Mouse (Mus musculus): Measurements from ENCODE around the gene Acot11. TPM values are rescaled to one million over a fixed set of nuclear protein-coding genes. Genes with fewer than 3 reads are reported as not detected.
"Not testable (repeated sequence)": the region's sequence is repeated elsewhere in the genome, so short reads cannot be mapped to it uniquely, and the experiment has no call there.

Gene Acot11
- polyA plus RNA-seq, 1 experiment from 2014 or later = 1.4 TPM

DNA sequence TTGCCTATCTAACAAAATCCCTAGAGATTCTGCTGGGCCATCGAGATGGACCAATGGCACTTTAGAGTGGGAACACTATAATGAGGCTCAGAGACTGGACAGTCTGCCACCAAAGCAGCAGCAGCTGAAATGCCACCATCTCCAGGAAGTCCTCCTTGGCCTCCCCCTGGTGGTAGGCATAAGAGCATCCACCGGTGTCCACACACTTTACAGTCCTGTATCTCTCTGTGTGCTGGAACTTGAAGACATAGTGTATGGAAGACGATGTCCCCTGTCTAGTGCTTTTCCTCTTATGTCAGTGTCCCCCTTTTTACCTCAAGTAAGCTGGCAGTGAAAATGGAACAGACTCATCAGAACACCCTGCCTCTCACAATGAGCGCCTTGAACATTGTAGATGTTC lies 1.0 kb downstream of the Acot11 start:
- Histone ChIP-seq H3K4me1 (ENCODE audit: control insufficient read depth, insufficient read depth, low read length) (0 out of 2 replicates have a peak, but pooled peaks cover 3% of the 10 kb centered on the region), H3K36me3 (ENCODE audit: control insufficient read depth, insufficient read depth, low read length) (no peaks in the 10 kb centered on the region), H3K4me2 (ENCODE audit: low read depth) (no peak overlapping the region), H3K9ac (ENCODE audit: low read length) (no peak overlapping the region), H3K27ac (ENCODE audit: low read depth, low read length) (no peak overlapping the region), H3K27me3 (ENCODE audit: control insufficient read depth, insufficient read depth, low read length) (peaks cover 4% of the 10 kb centered on the region; the same call in 1 of the 2 replicates), H3K4me3 (ENCODE audit: low read depth, low read length) (no peak overlapping the region), H3K9me3 (ENCODE audit: control insufficient read depth, low read length) (no peaks in the 10 kb centered on the region)
- 73% methylated on average over 4 of the region's 4 CpGs for WGBS
- no peak for DNase-seq (ENCODE audit: low spot score)
- ATAC-seq (ENCODE audit: insufficient read depth, low FRiP score, low TSS enrichment) = no peak

- DNase-seq (ENCODE audit: low spot score) (peak; percentile 76), ATAC-seq (ENCODE audit: insufficient read depth, low FRiP score, low TSS enrichment) (peak; percentile 73)
- no peaks in the 10 kb centered on the region for H3K27me3 ChIP-seq (ENCODE audit: control insufficient read depth, insufficient read depth, low read length)
- WGBS = 5% methylated on average over 15 of the region's 15 CpGs
- H3K9me3 ChIP-seq (ENCODE audit: control insufficient read depth, low read length) = no peaks in the 10 kb centered on the region
- H3K4me1 ChIP-seq (ENCODE audit: control insufficient read depth, insufficient read depth, low read length) = 0 out of 2 replicates have a peak, but pooled peaks cover 3% of the 10 kb centered on the region
- H3K36me3 ChIP-seq (ENCODE audit: control insufficient read depth, insufficient read depth, low read length) = no peaks in the 10 kb centered on the region
- no peak overlapping the region for H3K27ac ChIP-seq (ENCODE audit: low read depth, low read length)
- no peak overlapping the region for H3K4me3 ChIP-seq (ENCODE audit: low read depth, low read length)
- no peak overlapping the region for H3K9ac ChIP-seq (ENCODE audit: low read length)
- peak overlapping the region; percentile 32 for H3K4me2 ChIP-seq (ENCODE audit: low read depth)
Measured at GRCm38 (mm10) chr4:106799772-106800336, 4.9 kb downstream of the Acot11 start.

- Histone ChIP-seq H3K27me3 (ENCODE audit: control insufficient read depth, insufficient read depth, low read length) (no peaks in the 10 kb centered on the region), H3K4me3 (ENCODE audit: low read depth, low read length) (no peak overlapping the region), H3K4me1 (ENCODE audit: control insufficient read depth, insufficient read depth, low read length) (0 out of 2 replicates have a peak, but pooled peaks cover 3% of the 10 kb centered on the region), H3K4me2 (ENCODE audit: low read depth) (no peak overlapping the region), H3K9ac (ENCODE audit: low read length) (no peak overlapping the region), H3K36me3 (ENCODE audit: control insufficient read depth, insufficient read depth, low read length) (no peaks in the 10 kb centered on the region), H3K9me3 (ENCODE audit: control insufficient read depth, low read length) (no peaks in the 10 kb centered on the region), H3K27ac (ENCODE audit: low read depth, low read length) (no peak overlapping the region)
- WGBS = 47% methylated on average over 10 of the region's 10 CpGs
- DNase-seq (ENCODE audit: low spot score) = no peak
- no peak for ATAC-seq (ENCODE audit: insufficient read depth, low FRiP score, low TSS enrichment)
Measured at GRCm38 (mm10) chr4:106798908-106799546, 5.8 kb downstream of the Acot11 start.

DNA sequence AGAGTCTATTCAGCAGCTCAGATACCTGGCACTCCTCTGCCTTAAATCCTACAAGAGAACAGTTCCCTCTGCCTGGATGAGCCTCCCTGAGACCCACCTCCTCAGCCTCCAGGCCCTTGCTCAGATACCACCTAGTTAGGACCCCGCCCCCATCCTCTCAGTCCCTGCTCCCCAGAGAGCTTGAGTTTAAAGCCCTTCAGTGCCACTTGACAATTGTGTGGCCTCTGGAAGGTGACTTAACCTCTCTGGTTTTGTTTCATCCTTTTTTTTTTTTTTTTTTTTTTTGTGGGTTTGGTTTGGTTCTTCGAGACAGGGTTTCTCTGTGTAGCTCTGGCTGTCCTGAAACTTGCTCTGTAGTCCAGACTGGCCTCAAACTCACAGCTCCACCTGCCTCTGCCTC lies 9.5 kb downstream of the Acot11 start:
- DNase-seq (ENCODE audit: low spot score) (no peak), ATAC-seq (ENCODE audit: insufficient read depth, low FRiP score, low TSS enrichment) (no peak)
- no peak overlapping the region for H3K4me2 ChIP-seq (ENCODE audit: low read depth)
- no peaks in the 10 kb centered on the region for H3K9me3 ChIP-seq (ENCODE audit: control insufficient read depth, low read length)
- no peaks in the 10 kb centered on the region for H3K27me3 ChIP-seq (ENCODE audit: control insufficient read depth, insufficient read depth, low read length)
- H3K9ac ChIP-seq (ENCODE audit: low read length) = no peak overlapping the region
- no peaks in the 10 kb centered on the region for H3K36me3 ChIP-seq (ENCODE audit: control insufficient read depth, insufficient read depth, low read length)
- 0 out of 2 replicates have a peak, but pooled peaks cover 3% of the 10 kb centered on the region for H3K4me1 ChIP-seq (ENCODE audit: control insufficient read depth, insufficient read depth, low read length)
- H3K27ac ChIP-seq (ENCODE audit: low read depth, low read length) = no peak overlapping the region
- H3K4me3 ChIP-seq (ENCODE audit: low read depth, low read length) = no peak overlapping the region
- WGBS = 86% methylated on average over 2 of the region's 2 CpGs

DNA sequence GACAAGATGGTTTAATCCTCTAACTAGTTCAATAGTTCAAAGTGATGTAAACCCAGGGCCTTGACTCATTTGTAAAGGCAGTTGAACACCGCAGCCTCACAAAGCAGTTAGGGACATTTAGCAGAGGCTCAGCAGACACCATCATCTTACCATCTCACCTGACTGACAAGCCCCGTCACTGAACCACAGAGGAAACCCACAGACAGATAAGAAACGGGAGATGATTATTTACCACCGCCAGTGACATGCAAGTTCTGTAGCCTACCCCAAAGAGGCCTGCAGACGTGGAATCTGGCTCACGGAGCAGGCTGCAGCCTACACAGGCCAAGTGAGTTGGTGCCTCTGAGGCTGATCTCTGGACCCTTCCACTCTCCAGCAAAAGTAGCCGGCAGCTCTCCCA lies 10.6 kb downstream of the Acot11 start:
- no peaks in the 10 kb centered on the region for H3K9me3 ChIP-seq (ENCODE audit: control insufficient read depth, low read length)
- H3K27me3 ChIP-seq (ENCODE audit: control insufficient read depth, insufficient read depth, low read length) = no peaks in the 10 kb centered on the region
- peak; percentile 1 for DNase-seq (ENCODE audit: low spot score)
- 91% methylated on average over 7 of the region's 7 CpGs for WGBS
- H3K27ac ChIP-seq (ENCODE audit: low read depth, low read length) = no peak overlapping the region
- no peak overlapping the region for H3K4me3 ChIP-seq (ENCODE audit: low read depth, low read length)
- no peak overlapping the region for H3K4me2 ChIP-seq (ENCODE audit: low read depth)
- H3K4me1 ChIP-seq (ENCODE audit: control insufficient read depth, insufficient read depth, low read length) = no peaks in the 10 kb centered on the region
- no peak for ATAC-seq (ENCODE audit: insufficient read depth, low FRiP score, low TSS enrichment)
- no peaks in the 10 kb centered on the region for H3K36me3 ChIP-seq (ENCODE audit: control insufficient read depth, insufficient read depth, low read length)
- no peak overlapping the region for H3K9ac ChIP-seq (ENCODE audit: low read length)

GRCm38 (mm10) chr4:106793826-106794225 lies 11.0 kb downstream of the Acot11 start:
- not testable (repeated sequence) for H3K27ac ChIP-seq (ENCODE audit: low read depth, low read length); H3K4me2 ChIP-seq (ENCODE audit: low read depth); H3K4me3 ChIP-seq (ENCODE audit: low read depth, low read length); ATAC-seq (ENCODE audit: insufficient read depth, low FRiP score, low TSS enrichment); H3K9ac ChIP-seq (ENCODE audit: low read length); H3K9me3 ChIP-seq (ENCODE audit: control insufficient read depth, low read length); H3K4me1 ChIP-seq (ENCODE audit: control insufficient read depth, insufficient read depth, low read length); H3K36me3 ChIP-seq (ENCODE audit: control insufficient read depth, insufficient read depth, low read length); H3K27me3 ChIP-seq (ENCODE audit: control insufficient read depth, insufficient read depth, low read length)
- DNase-seq (ENCODE audit: low spot score) = peak; percentile 5
- 94% methylated on average over 9 of the region's 9 CpGs for WGBS

GRCm38 (mm10) chr4:106792276-106792675 lies 12.5 kb downstream of the Acot11 start:
- DNase-seq (ENCODE audit: low spot score) (no peak), ATAC-seq (ENCODE audit: insufficient read depth, low FRiP score, low TSS enrichment) (no peak)
- no peaks in the 10 kb centered on the region for H3K9me3 ChIP-seq (ENCODE audit: control insufficient read depth, low read length)
- H3K27ac ChIP-seq (ENCODE audit: low read depth, low read length) = no peak overlapping the region
- H3K36me3 ChIP-seq (ENCODE audit: control insufficient read depth, insufficient read depth, low read length) = no peaks in the 10 kb centered on the region
- H3K4me3 ChIP-seq (ENCODE audit: low read depth, low read length) = no peak overlapping the region
- peaks cover 4% of the 10 kb centered on the region; the same call in 1 of the 2 replicates for H3K4me1 ChIP-seq (ENCODE audit: control insufficient read depth, insufficient read depth, low read length)
- H3K4me2 ChIP-seq (ENCODE audit: low read depth) = no peak overlapping the region
- no peak overlapping the region for H3K9ac ChIP-seq (ENCODE audit: low read length)
- H3K27me3 ChIP-seq (ENCODE audit: control insufficient read depth, insufficient read depth, low read length) = no peaks in the 10 kb centered on the region

GRCm38 (mm10) chr4:106790938-106791337 lies 13.9 kb downstream of the Acot11 start:
- Histone ChIP-seq H3K36me3 (ENCODE audit: control insufficient read depth, insufficient read depth, low read length) (no peaks in the 10 kb centered on the region), H3K4me3 (ENCODE audit: low read depth, low read length) (no peak overlapping the region), H3K9me3 (ENCODE audit: control insufficient read depth, low read length) (no peaks in the 10 kb centered on the region), H3K27me3 (ENCODE audit: control insufficient read depth, insufficient read depth, low read length) (no peaks in the 10 kb centered on the region), H3K27ac (ENCODE audit: low read depth, low read length) (no peak overlapping the region), H3K4me2 (ENCODE audit: low read depth) (no peak overlapping the region), H3K9ac (ENCODE audit: low read length) (no peak overlapping the region), H3K4me1 (ENCODE audit: control insufficient read depth, insufficient read depth, low read length) (peaks cover 12% of the 10 kb centered on the region)
- 95% methylated on average over 1 of the region's 1 CpGs for WGBS
- DNase-seq (ENCODE audit: low spot score) (no peak), ATAC-seq (ENCODE audit: insufficient read depth, low FRiP score, low TSS enrichment) (no peak)

DNA sequence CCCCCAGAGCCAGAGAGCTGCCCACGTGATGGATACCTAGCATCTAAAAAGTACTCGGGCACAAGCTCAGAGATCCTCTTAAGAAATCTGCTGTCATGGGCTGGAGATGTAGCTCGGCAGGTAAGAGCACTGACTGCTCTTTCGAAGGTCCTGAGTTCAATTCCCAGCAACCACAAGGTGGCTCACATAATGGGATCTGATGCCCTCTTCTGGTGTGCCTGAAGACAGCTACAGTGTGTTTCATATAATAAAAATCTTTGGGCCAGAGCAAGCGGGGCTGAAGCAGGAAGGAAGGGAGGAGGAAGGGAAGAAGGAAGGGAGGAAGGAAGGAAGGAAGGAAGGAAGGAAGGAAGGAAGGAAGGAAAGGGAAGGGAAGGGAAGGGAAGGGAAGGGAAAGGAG lies 14.6 kb downstream of the Acot11 start:
- 80% methylated on average over 5 of the region's 5 CpGs for WGBS
- not testable (repeated sequence) for ATAC-seq (ENCODE audit: insufficient read depth, low FRiP score, low TSS enrichment); H3K27ac ChIP-seq (ENCODE audit: low read depth, low read length); H3K4me3 ChIP-seq (ENCODE audit: low read depth, low read length); H3K36me3 ChIP-seq (ENCODE audit: control insufficient read depth, insufficient read depth, low read length); H3K4me2 ChIP-seq (ENCODE audit: low read depth); H3K9me3 ChIP-seq (ENCODE audit: control insufficient read depth, low read length); H3K27me3 ChIP-seq (ENCODE audit: control insufficient read depth, insufficient read depth, low read length); H3K9ac ChIP-seq (ENCODE audit: low read length); DNase-seq (ENCODE audit: low spot score)
- H3K4me1 ChIP-seq (ENCODE audit: control insufficient read depth, insufficient read depth, low read length) = peaks cover 19% of the 10 kb centered on the region

Measured in neural tube, embryonic 11.5 days (tissue).